Mouse (Mus musculus): Measurements from ENCODE around the gene Tcl1b1.
"Not testable (repeated sequence)": the region's sequence is repeated elsewhere in the genome, so short reads cannot be mapped to it uniquely, and the experiment has no call there.

Tcl1b1 gene

GRCm38 (mm10) chr12:105190743-105191142, 31.3 kb downstream of the Tcl1b1 start, which contains the start of gene Tcl1b3:
Tcl1b3 (plus strand) TSS chr12:105191043.
- not testable (repeated sequence) for DNase-seq (ENCODE audit: low read depth in 2 of 2, low spot score in 2 of 2)

GRCm38 (mm10) chr12:105199684-105200497, 40.4 kb downstream of the Tcl1b1 start:
- DNase-seq (ENCODE audit: low read depth in 2 of 2, low spot score in 2 of 2): not testable (repeated sequence)

- not testable (repeated sequence) for DNase-seq (ENCODE audit: low read depth in 2 of 2, low spot score in 2 of 2)
Measured at GRCm38 (mm10) chr12:105201657-105202056, 42.2 kb downstream of the Tcl1b1 start, which contains the start of gene Tcl1b4. Tcl1b4 (plus strand) TSS chr12:105201957.

GRCm38 (mm10) chr12:105207071-105207470, 47.6 kb downstream of the Tcl1b1 start:
- DNase-seq (ENCODE audit: low read depth in 2 of 2, low spot score in 2 of 2): no peak

- DNase-seq (ENCODE audit: low read depth in 2 of 2, low spot score in 2 of 2): no peak
Measured at GRCm38 (mm10) chr12:105208441-105208840, 49.0 kb downstream of the Tcl1b1 start.

GRCm38 (mm10) chr12:105209231-105209630, 49.7 kb downstream of the Tcl1b1 start:
- no peak for DNase-seq (ENCODE audit: low read depth in 2 of 2, low spot score in 2 of 2)
